Mouse (Mus musculus) forebrain, embryonic 14.5 days (tissue): ENCODE measurements around the gene Slc16a8. TPM values are rescaled to one million over a fixed set of nuclear protein-coding genes. Genes with fewer than 3 reads are reported as not detected.

Experiments
- ATAC-seq: fragments of 200-750 bp; cut with Nextera tagmentation; 2 replicates; pipeline ENCODE4 v1.8.0; 2017; ENCODE audit warnings: mild to moderate bottlenecking, moderate library complexity
- DNase-seq: peaks from one replicate; pipeline ENCODE4 v3.0.0-alpha.2; 2015; ENCODE audit warnings: low spot score
- H3K27ac ChIP-seq: fragments of 300-500 bp; sonication (generic); 2 replicates; pipeline ENCODE4 v1.5.1; 2014; ENCODE audit warnings: low read depth, mild to moderate bottlenecking, control low read depth, low read length, moderate library complexity
- H3K27me3 ChIP-seq: fragments of 300-500 bp; sonication (generic); replicated peaks from 2 replicates; pipeline ENCODE4 v1.6.1; 2014; ENCODE audit warnings: low read length, control low read depth, mixed read lengths; ENCODE audit not compliant: control insufficient read depth, insufficient read depth
- H3K36me3 ChIP-seq: fragments of 300-500 bp; sonication (generic); 2 replicates; pipeline ENCODE4 v1.6.1; 2014; ENCODE audit warnings: low read length, control low read depth; ENCODE audit not compliant: control insufficient read depth, insufficient read depth
- H3K4me1 ChIP-seq: fragments of 300-500 bp; sonication (generic); 2 replicates; pipeline ENCODE4 v1.6.1; 2014; ENCODE audit warnings: antibody characterized with exemption, low read length, control low read depth; ENCODE audit not compliant: control insufficient read depth, insufficient read depth
- H3K4me2 ChIP-seq: fragments of 300-500 bp; sonication (generic); 2 replicates; pipeline ENCODE4 v1.6.1; 2014; ENCODE audit warnings: mild to moderate bottlenecking, control low read depth, low read length
- H3K4me3 ChIP-seq: fragments of 300-500 bp; sonication (generic); 2 replicates; pipeline ENCODE4 v1.5.1; 2014; ENCODE audit warnings: low read depth, low read length, control low read depth
- H3K9ac ChIP-seq: fragments of 300-500 bp; sonication (generic); 2 replicates; pipeline ENCODE4 v1.6.1; 2014; ENCODE audit warnings: mild to moderate bottlenecking, low read length, control low read depth, moderate library complexity
- H3K9me3 ChIP-seq: fragments of 300-500 bp; sonication (generic); replicated peaks from 2 replicates; pipeline ENCODE4 v1.6.1; 2016; ENCODE audit warnings: low read length, control low read depth, mixed read lengths; ENCODE audit not compliant: control insufficient read depth
- WGBS: fragments of 180-500 bp; shearing (Covaris S2); extraction: QIAGEN DNeasy Blood & Tissue Kit; methylation state at CpG from one replicate; pipeline ENCODE4 v1.1.7; 2014; 5-methylcytosine and 5-hydroxymethylcytosine counted together
- polyA plus RNA-seq: library from polyadenylated mRNA; unstranded; fragments of >200 nt; fragmentation: Nextera tagmentation; extraction: Ambion mirVana; gene quantifications from 2 replicates; pipeline ENCODE4 v1.2.1, GENCODE M21; 2014

The Slc16a8 gene
- polyA plus RNA-seq, 1 experiment from 2014 or later, result 0.60 TPM

DNA sequence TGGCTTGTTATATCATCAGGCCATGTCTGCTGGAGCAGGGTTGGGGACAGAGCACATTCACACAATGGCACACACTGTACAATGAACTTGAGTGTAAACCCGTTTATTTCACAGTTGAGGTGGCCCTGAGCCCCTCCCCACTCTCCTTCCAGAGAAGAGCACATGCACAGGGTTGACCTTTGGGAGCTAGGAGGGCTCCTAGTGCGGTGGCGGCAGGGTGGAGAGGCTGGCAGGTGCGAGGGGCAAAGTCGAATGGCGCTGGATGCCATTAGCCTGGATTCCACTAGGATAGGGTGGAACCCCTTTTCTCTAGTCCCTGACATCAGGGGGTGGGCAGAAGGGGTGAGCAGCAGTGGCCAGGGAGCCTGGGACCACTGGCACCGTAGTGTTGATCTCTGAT is 31.6 kb upstream of the Slc16a8 start:
- ATAC-seq, result no peak

DNA sequence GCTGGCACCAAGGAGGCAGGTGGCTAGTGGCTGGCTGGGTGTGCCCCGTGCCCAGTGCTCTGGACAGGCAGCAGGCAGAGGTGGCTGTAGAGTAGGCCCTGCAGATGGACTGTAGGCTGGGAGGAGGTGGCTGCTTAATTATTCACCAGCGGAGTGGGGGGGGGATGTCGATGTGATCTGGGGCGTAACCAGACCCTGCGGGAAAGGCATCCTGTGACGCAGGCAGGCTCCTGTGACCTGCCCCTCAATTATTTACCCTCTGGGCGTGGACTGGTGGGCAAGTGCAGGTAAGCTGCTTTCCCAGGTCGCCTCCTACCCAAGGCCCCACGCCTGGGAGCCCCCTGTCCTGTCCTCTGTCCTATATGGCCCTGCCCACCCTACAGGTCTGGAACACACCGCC is 30.8 kb upstream of the Slc16a8 start, which contains the start of gene Baiap2l2:
Gene Baiap2l2, minus strand, starts transcription at position 139 of the 400 bp plus-strand sequence.
- ATAC-seq, result no peak
- no peaks in the 10 kb centered on the region for H3K4me1 ChIP-seq
- WGBS, result 76% methylated on average over 10 of the region's 10 CpGs

More for the DNA sequence above, 31.6 kb upstream of the Slc16a8 start:
- Histone ChIP-seq H3K4me2 (no peak overlapping the region), H3K9me3 (no peaks in the 10 kb centered on the region), H3K9ac (no peak overlapping the region), H3K36me3 (peaks cover 8% of the 10 kb centered on the region; the same call in 1 of the 2 replicates), H3K27ac (no peak overlapping the region), H3K4me1 (no peaks in the 10 kb centered on the region), H3K4me3 (no peak overlapping the region), H3K27me3 (no peaks in the 10 kb centered on the region)
- WGBS, result 89% methylated on average over 7 of the region's 7 CpGs
- DNase-seq, result no peak

DNA sequence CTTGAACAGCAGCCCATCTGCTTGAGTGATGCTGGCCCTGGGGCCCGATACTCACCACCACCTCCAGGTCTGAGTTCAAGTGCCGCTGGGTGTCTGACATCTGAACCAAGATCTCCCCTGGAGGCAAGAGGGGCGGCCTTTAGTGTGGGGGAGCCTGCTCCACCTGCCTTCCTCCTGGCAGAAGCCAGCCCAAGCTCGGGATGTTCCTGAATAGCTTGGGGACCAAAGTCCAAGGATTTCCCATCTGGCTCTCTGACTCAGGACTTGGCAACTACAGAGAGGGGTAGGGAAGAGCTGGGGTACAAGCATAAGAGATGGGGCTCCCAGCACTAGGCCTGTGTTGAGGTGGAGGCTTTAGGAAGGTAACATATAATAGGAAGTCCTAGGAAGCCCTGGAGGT is 28.8 kb upstream of the Slc16a8 start:
- ATAC-seq, result no peak
- 85% methylated on average over 4 of the region's 4 CpGs for WGBS

More for the DNA sequence above, 30.8 kb upstream of the Slc16a8 start, which contains the start of gene Baiap2l2:
- no peak within 1 kb of the TSS for H3K9ac ChIP-seq
- no peaks in the 10 kb centered on the region for H3K27me3 ChIP-seq
- H3K4me3 ChIP-seq, result no peak within 1 kb of the TSS
- no peak for DNase-seq
- H3K9me3 ChIP-seq, result no peaks in the 10 kb centered on the region
- no peak within 1 kb of the TSS for H3K27ac ChIP-seq
- peaks cover 8% of the 10 kb centered on the region; the same call in 1 of the 2 replicates for H3K36me3 ChIP-seq
- H3K4me2 ChIP-seq, result no peak within 1 kb of the TSS

DNA sequence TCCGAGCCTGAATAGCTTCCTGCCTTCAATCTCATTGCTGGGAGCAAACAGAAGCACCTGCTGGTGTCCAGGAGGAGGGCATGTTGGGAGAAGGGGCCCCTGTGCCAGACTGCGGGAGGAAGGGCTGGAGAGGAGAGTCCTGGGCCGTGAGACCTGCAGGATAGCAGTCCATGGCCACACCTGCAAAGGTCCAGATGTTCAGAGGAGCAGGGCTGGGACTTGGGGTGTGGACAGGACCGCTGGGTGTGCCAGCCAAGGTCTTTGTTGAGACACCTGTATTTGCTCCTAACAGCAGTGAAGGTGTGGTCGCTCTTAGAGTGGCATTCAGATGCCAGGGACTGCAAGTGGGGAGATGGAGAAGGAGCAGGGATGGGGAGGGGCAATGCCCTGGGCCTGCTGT is 27.9 kb upstream of the Slc16a8 start:
- no peak overlapping the region for H3K4me2 ChIP-seq
- 0 out of 2 replicates have a peak, but pooled peaks cover 2% of the 10 kb centered on the region for H3K36me3 ChIP-seq
- DNase-seq (no peak), ATAC-seq (no peak)
- no peaks in the 10 kb centered on the region for H3K4me1 ChIP-seq
- H3K27ac ChIP-seq, result no peak overlapping the region
- no peaks in the 10 kb centered on the region for H3K27me3 ChIP-seq
- H3K9me3 ChIP-seq, result no peaks in the 10 kb centered on the region
- H3K4me3 ChIP-seq, result no peak overlapping the region
- WGBS, result 76% methylated on average over 5 of the region's 5 CpGs
- no peak overlapping the region for H3K9ac ChIP-seq

More for the DNA sequence above, 28.8 kb upstream of the Slc16a8 start:
- Histone ChIP-seq H3K27me3 (no peaks in the 10 kb centered on the region), H3K27ac (no peak overlapping the region), H3K9ac (no peak overlapping the region), H3K4me2 (no peak overlapping the region), H3K4me1 (no peaks in the 10 kb centered on the region), H3K36me3 (0 out of 2 replicates have a peak, but pooled peaks cover 2% of the 10 kb centered on the region), H3K9me3 (no peaks in the 10 kb centered on the region), H3K4me3 (no peak overlapping the region)
- no peak for DNase-seq

DNA sequence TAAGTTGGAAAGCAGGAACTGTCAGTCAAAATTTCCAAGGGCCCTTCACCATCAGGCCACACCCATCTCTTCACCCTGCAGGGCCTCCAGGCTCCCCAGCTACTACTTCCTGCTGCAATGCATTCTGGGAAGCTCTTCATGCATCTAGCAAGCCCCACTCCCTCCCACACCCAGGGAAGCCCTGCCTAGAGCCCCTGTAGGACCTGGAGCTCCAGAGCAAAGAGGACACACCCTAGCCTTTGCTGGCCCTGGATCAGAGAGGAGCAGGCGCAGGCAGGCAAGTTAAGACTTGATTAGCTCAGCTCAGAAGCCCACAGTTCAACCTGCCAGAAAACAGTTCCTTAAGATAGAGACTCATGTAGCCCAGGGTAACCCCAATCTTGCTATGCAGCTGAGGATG is 26.8 kb upstream of the Slc16a8 start:
- Histone ChIP-seq H3K27ac (no peak overlapping the region), H3K36me3 (no peaks in the 10 kb centered on the region), H3K4me2 (no peak overlapping the region), H3K4me1 (no peaks in the 10 kb centered on the region), H3K27me3 (no peaks in the 10 kb centered on the region), H3K9me3 (no peaks in the 10 kb centered on the region), H3K4me3 (no peak overlapping the region), H3K9ac (no peak overlapping the region)
- DNase-seq (no peak), ATAC-seq (no peak)
- WGBS, result 92% methylated on average over 1 of the region's 1 CpGs

DNA sequence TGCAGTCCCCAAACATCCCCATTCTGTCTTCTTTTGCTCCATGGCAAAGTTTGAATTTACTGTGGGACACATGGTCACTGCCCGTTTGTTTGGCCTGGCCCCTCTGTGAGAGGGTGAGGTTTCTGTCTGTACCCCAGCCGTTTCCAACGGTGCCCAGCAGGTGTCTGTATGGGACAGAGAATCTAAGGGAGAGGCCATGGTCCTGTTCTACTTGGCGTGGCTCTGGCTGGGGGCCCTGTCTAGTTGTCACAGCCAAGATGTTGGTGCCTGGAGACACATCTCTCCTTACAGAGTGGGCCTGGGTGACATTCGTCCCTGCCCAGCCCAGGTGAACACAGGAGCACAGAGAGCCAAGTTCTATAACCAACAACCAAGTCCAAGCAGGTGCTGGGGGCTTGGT is 26.3 kb upstream of the Slc16a8 start:
- Histone ChIP-seq H3K4me2 (no peak overlapping the region), H3K27ac (no peak overlapping the region), H3K4me3 (no peak overlapping the region), H3K9me3 (no peaks in the 10 kb centered on the region), H3K36me3 (no peaks in the 10 kb centered on the region), H3K27me3 (no peaks in the 10 kb centered on the region), H3K9ac (no peak overlapping the region), H3K4me1 (no peaks in the 10 kb centered on the region)
- DNase-seq, result no peak
- 54% methylated on average over 5 of the region's 5 CpGs for WGBS
- no peak for ATAC-seq

DNA sequence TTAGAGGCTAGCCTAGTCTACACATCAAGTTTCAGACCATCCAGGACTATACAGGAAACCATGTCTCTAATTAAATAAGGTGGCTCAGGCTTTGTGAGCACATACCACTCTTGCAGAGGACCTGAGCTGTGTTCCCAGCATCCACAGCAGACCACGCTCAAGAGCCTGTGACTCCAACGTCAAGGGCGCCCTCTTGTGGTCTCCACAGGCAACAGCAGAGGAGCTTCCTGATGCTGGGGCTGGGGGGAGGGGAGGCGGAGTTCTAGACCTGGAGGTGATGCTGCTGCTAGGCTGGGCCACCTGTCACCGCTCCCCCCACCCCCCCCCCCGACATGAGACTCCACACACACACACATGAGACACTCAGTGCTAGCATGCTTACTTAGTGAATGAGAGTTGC is 25.6 kb upstream of the Slc16a8 start:
- Histone ChIP-seq H3K36me3 (no peaks in the 10 kb centered on the region), H3K4me3 (no peak overlapping the region), H3K4me2 (no peak overlapping the region), H3K4me1 (no peaks in the 10 kb centered on the region), H3K9me3 (no peaks in the 10 kb centered on the region), H3K9ac (no peak overlapping the region), H3K27ac (no peak overlapping the region), H3K27me3 (no peaks in the 10 kb centered on the region)
- WGBS, result 25% methylated on average over 6 of the region's 6 CpGs
- ATAC-seq, result no peak
- no peak for DNase-seq

DNA sequence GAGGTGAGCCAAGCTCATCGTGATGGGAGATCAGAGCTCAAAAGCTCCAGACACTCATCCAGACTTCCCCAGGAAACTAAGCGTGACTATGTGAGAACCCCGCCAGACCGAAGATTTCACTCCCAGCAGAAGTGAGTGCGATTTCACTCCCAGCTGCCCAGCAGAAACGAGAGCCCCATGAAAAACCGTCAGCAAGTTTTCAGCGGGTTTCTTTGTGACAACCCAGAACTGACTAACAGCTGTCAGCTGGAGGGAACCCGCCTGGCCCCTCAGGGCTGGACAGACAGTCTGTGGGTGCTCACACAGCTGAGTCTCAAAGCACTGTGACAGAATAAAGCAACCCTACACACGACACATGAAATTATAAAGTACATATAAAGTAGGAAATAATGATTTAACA is 23.2 kb upstream of the Slc16a8 start:
- Histone ChIP-seq H3K9me3 (no peaks in the 10 kb centered on the region), H3K27me3 (no peaks in the 10 kb centered on the region), H3K9ac (no peak overlapping the region), H3K36me3 (no peaks in the 10 kb centered on the region), H3K27ac (no peak overlapping the region), H3K4me3 (no peak overlapping the region), H3K4me1 (no peaks in the 10 kb centered on the region), H3K4me2 (no peak overlapping the region)
- ATAC-seq (no peak), DNase-seq (no peak)
- WGBS, result 78% methylated on average over 10 of the region's 10 CpGs

DNA sequence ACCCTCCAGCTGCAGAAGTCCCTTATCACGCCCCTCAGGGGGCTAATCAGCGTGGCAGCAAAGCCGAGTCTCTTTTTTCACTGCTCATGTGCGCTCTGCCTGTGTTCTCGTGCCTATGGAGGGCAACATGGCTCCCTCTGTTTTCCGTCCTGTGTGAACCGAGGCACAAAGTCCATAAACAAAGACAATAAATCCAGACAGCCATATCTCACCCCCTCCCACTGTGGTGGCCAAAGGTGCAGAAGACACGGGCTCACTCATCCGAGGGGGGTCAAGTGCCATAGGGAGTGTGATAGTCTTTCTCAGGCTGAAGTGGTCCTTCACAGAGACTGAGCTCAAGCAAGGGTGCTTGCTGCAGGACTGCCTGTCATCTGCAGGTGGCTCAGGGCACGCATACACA is 18.5 kb upstream of the Slc16a8 start:
- Histone ChIP-seq H3K9ac (no peak overlapping the region), H3K27ac (no peak overlapping the region), H3K36me3 (no peaks in the 10 kb centered on the region), H3K9me3 (no peaks in the 10 kb centered on the region), H3K4me1 (peaks cover 9% of the 10 kb centered on the region; the same call in 1 of the 2 replicates), H3K4me3 (no peak overlapping the region), H3K4me2 (no peak overlapping the region), H3K27me3 (no peaks in the 10 kb centered on the region)
- 59% methylated on average over 10 of the region's 10 CpGs for WGBS
- no peak for ATAC-seq
- no peak for DNase-seq
